8 mouse cellular contexts compared by ENCODE assay signal in genomic region chr1:74305522-74305921, GRCm38 (mm10). TPM values are rescaled to one million over a fixed set of nuclear protein-coding genes. Genes with fewer than 3 reads are reported as not detected.
A peak's percentile ranks its signal among the peaks of the same experiment; 100 is the strongest.
DNase-seq lines count a peak whose midpoint lies in the region; ATAC-seq lines count a peak whose summit lies in the region.

Gene Tmbim1, minus strand, starts transcription at chr1:74305622.

- H3K9ac ChIP-seq in neural tube, embryonic 12.5 days, result no peak within 1 kb of the TSS
- no peak within 1 kb of the TSS for H3K9ac ChIP-seq in embryonic facial prominence, embryonic 11.5 days (replicated peaks; ENCODE audit: low read length)
- H3K9ac ChIP-seq in heart, embryonic 15.5 days, result peak within 1 kb of the TSS; percentile 88; the same call in 1 of the 2 replicates
- no peak within 1 kb of the TSS for H3K9ac ChIP-seq in limb, embryonic 11.5 days (ENCODE audit: low read length)
- H3K9ac ChIP-seq in stomach, embryonic 14.5 days (replicated peaks; ENCODE audit: low read depth, low read length), result no peak within 1 kb of the TSS

- H3K36me3 ChIP-seq in neural tube, embryonic 12.5 days, result no peaks in the 10 kb centered on the region
- H3K36me3 ChIP-seq in embryonic facial prominence, embryonic 11.5 days (replicated peaks; ENCODE audit: control insufficient read depth, insufficient read depth, low read depth, low read length), result no peaks in the 10 kb centered on the region
- H3K36me3 ChIP-seq in heart, embryonic 15.5 days, result no peaks in the 10 kb centered on the region
- no peaks in the 10 kb centered on the region for H3K36me3 ChIP-seq in limb, embryonic 11.5 days (ENCODE audit: control insufficient read depth, insufficient read depth, low read length)
- H3K36me3 ChIP-seq in stomach, embryonic 14.5 days (ENCODE audit: control insufficient read depth, insufficient read depth, low read length), result no peaks in the 10 kb centered on the region

- 0 out of 2 replicates have a peak within 1 kb of the TSS, but pooled peaks have one; percentile 47 for H3K4me3 ChIP-seq in neural tube, embryonic 12.5 days
- H3K4me3 ChIP-seq in embryonic facial prominence, embryonic 11.5 days (ENCODE audit: low read depth, low read length), result peak within 1 kb of the TSS; percentile 55; the same call in 1 of the 2 replicates
- peak within 1 kb of the TSS; percentile 76 for H3K4me3 ChIP-seq in heart, embryonic 15.5 days
- peak within 1 kb of the TSS; percentile 60; the same call in 1 of the 2 replicates for H3K4me3 ChIP-seq in limb, embryonic 11.5 days (ENCODE audit: low read depth, low read length)
- H3K4me3 ChIP-seq in stomach, embryonic 14.5 days (ENCODE audit: low read depth, low read length), result peak within 1 kb of the TSS; percentile 71

- H3K27me3 ChIP-seq in neural tube, embryonic 12.5 days (replicated peaks), result peaks cover 17% of the 10 kb centered on the region
- no peaks in the 10 kb centered on the region; the same call in 1 of the 2 replicates for H3K27me3 ChIP-seq in embryonic facial prominence, embryonic 11.5 days (ENCODE audit: control insufficient read depth, insufficient read depth, low read length)
- H3K27me3 ChIP-seq in heart, embryonic 15.5 days, result no peaks in the 10 kb centered on the region
- H3K27me3 ChIP-seq in limb, embryonic 11.5 days (ENCODE audit: control insufficient read depth, insufficient read depth, low read length), result no peaks in the 10 kb centered on the region
- no peaks in the 10 kb centered on the region for H3K27me3 ChIP-seq in stomach, embryonic 14.5 days (ENCODE audit: control insufficient read depth, insufficient read depth, low read length)

- WGBS in neural tube, embryonic 12.5 days, result 67% methylated on average over 2 of the region's 2 CpGs
- WGBS in embryonic facial prominence, embryonic 11.5 days, result 68% methylated on average over 2 of the region's 2 CpGs
- WGBS in heart, embryonic 15.5 days, result 96% methylated on average over 2 of the region's 2 CpGs
- WGBS in limb, embryonic 11.5 days, result 42% methylated on average over 2 of the region's 2 CpGs
- 85% methylated on average over 2 of the region's 2 CpGs for WGBS in stomach, embryonic 14.5 days

- no peaks in the 10 kb centered on the region for H3K9me3 ChIP-seq in neural tube, embryonic 12.5 days
- H3K9me3 ChIP-seq in embryonic facial prominence, embryonic 11.5 days (replicated peaks; ENCODE audit: control insufficient read depth, low read length), result no peaks in the 10 kb centered on the region
- no peaks in the 10 kb centered on the region for H3K9me3 ChIP-seq in heart, embryonic 15.5 days (replicated peaks)
- no peaks in the 10 kb centered on the region for H3K9me3 ChIP-seq in limb, embryonic 11.5 days (ENCODE audit: control insufficient read depth, low read length)
- H3K9me3 ChIP-seq in stomach, embryonic 14.5 days (ENCODE audit: control insufficient read depth, low read depth, low read length), result no peaks in the 10 kb centered on the region

- DNase-seq in neural tube, embryonic 10.5 days (ENCODE audit: extremely low spot score, low spot score), result no peak
- DNase-seq in embryonic facial prominence, embryonic 11.5 days (ENCODE audit: low spot score), result no peak
- no peak for DNase-seq in limb, embryonic 11.5 days (ENCODE audit: low spot score)
- DNase-seq in yolk sac, embryonic 10.5 days (ENCODE audit: low spot score), result no peak
- DNase-seq in spleen, postnatal 14 days (ENCODE audit: low spot score in 2 of 2), result no peak

- H3K4me1 ChIP-seq in neural tube, embryonic 12.5 days, result peaks cover 11% of the 10 kb centered on the region
- no peaks in the 10 kb centered on the region for H3K4me1 ChIP-seq in embryonic facial prominence, embryonic 11.5 days (ENCODE audit: control insufficient read depth, insufficient read depth, low read length)
- peaks cover 45% of the 10 kb centered on the region for H3K4me1 ChIP-seq in heart, embryonic 15.5 days (replicated peaks)
- peaks cover 7% of the 10 kb centered on the region; the same call in 1 of the 2 replicates for H3K4me1 ChIP-seq in limb, embryonic 11.5 days (ENCODE audit: control insufficient read depth, insufficient read depth, low read length)
- peaks cover 15% of the 10 kb centered on the region; the same call in 1 of the 2 replicates for H3K4me1 ChIP-seq in stomach, embryonic 14.5 days (ENCODE audit: control insufficient read depth, insufficient read depth, low read length)

- H3K4me2 ChIP-seq in neural tube, embryonic 12.5 days (replicated peaks), result peak within 1 kb of the TSS; percentile 82
- peak within 1 kb of the TSS; percentile 87; the same call in 1 of the 2 replicates for H3K4me2 ChIP-seq in embryonic facial prominence, embryonic 11.5 days (ENCODE audit: low read depth, low read length)
- H3K4me2 ChIP-seq in heart, embryonic 15.5 days, result peak within 1 kb of the TSS; percentile 75
- peak within 1 kb of the TSS; percentile 86 for H3K4me2 ChIP-seq in limb, embryonic 11.5 days (ENCODE audit: low read depth, severe bottlenecking)
- H3K4me2 ChIP-seq in stomach, embryonic 14.5 days (replicated peaks; ENCODE audit: low read depth, low read length), result peak within 1 kb of the TSS; percentile 70

- no peak for ATAC-seq in neural tube, embryonic 12.5 days (ENCODE audit: low FRiP score, low read depth)
- no peak for ATAC-seq in embryonic facial prominence, embryonic 11.5 days (replicated peaks; ENCODE audit: insufficient number of reproducible peaks, low FRiP score, low TSS enrichment, low read depth)
- no peak for ATAC-seq in heart, embryonic 15.5 days (replicated peaks; ENCODE audit: insufficient number of reproducible peaks, insufficient read depth, low FRiP score, low read depth)
- no peak for ATAC-seq in limb, embryonic 11.5 days (ENCODE audit: insufficient number of reproducible peaks, low FRiP score, low TSS enrichment, low read depth)
- ATAC-seq in stomach, embryonic 14.5 days (ENCODE audit: insufficient number of reproducible peaks, insufficient read depth, low FRiP score, low read depth), result no peak

- no peak within 1 kb of the TSS for H3K27ac ChIP-seq in neural tube, embryonic 12.5 days
- no peak within 1 kb of the TSS for H3K27ac ChIP-seq in embryonic facial prominence, embryonic 11.5 days (replicated peaks; ENCODE audit: low read depth, low read length)
- peak within 1 kb of the TSS; percentile 91 for H3K27ac ChIP-seq in heart, embryonic 15.5 days
- H3K27ac ChIP-seq in limb, embryonic 11.5 days (replicated peaks; ENCODE audit: low read depth, low read length), result no peak within 1 kb of the TSS
- H3K27ac ChIP-seq in stomach, embryonic 14.5 days (ENCODE audit: low read length), result peak within 1 kb of the TSS; percentile 91; the same call in 1 of the 2 replicates

RNA-seq across cellular contexts. Expression of gene Tmbim1, which starts in this region (rescaled TPM):
- polyA plus RNA-seq in neural tube, embryonic 12.5 days (2016; fragmentation: Nextera tagmentation; extraction: Ambion mirVana), result 9.0 and 9.5 TPM in 2 replicates
- 10.1 and 10.5 TPM in 2 replicates for polyA plus RNA-seq in embryonic facial prominence, embryonic 11.5 days (2014; fragmentation: Nextera tagmentation; extraction: Ambion mirVana)
- polyA plus RNA-seq in heart, embryonic 15.5 days (2015; fragmentation: Nextera tagmentation; extraction: Ambion mirVana), result 44.9 and 48.1 TPM in 2 replicates
- polyA plus RNA-seq in limb, embryonic 11.5 days (2014; fragmentation: Nextera tagmentation; extraction: Ambion mirVana), result 10.3 and 10.5 TPM in 2 replicates
- polyA plus RNA-seq in stomach, embryonic 14.5 days (2014; fragmentation: Nextera tagmentation; extraction: Ambion mirVana), result 50.1 and 53.9 TPM in 2 replicates

Comparison
In these comparisons a context has a peak if more than half of its experiments do, and no peak if none do; other contexts are left out.
1. H3K27ac ChIP-seq: peak in heart, embryonic 15.5 days (single experiment) and stomach, embryonic 14.5 days (single experiment); none in neural tube, embryonic 12.5 days (single experiment), embryonic facial prominence, embryonic 11.5 days (single experiment) and limb, embryonic 11.5 days (single experiment).
2. Peak in every context shown above with its lines, with median percentiles within 50 percentile points of each other: H3K4me2 ChIP-seq and H3K4me3 ChIP-seq.